Mouse (Mus musculus): ENCODE results near the gene Osbpl7. TPM values are rescaled to one million over a fixed set of nuclear protein-coding genes. Genes with fewer than 3 reads are reported as not detected.

Osbpl7 gene
- polyA plus RNA-seq, 1 experiment, result 9.1 TPM

DNA sequence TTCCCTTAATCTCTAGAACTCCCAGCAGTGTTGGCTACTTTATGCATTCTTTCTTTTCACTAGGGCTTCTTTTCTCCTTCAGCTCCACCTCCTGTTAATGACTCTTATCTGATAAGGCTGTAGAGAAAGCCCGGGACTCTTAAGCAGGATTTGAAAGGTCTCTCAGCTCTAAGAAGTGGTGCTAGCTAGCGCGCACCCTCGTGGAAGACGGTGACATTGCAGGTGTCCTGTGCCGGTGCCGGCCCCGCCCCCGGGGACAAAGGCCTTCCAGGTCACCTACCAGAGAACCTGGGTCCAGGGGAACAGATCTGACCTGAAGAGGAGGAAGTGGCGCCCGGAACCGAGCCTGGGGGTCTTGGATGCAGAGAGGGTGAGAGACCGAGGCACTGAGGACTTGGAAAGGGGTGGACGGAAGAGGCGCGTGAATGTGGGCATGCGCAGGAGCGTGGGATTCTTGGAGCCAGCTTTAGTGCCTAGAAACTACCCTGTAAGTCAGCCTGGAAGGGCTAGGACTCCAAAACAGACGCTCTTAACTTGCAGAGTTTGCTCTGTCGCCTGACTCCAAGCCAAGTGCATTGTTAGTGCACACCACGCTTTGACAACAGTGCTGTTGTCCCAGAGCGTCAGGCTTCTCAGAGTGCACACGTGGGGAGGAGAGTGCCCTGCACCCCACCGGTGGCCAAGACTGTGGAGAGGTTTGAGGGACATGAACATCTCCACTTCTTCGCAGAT lies 20.6 kb upstream of the Osbpl7 start, which contains the start of gene Scrn2:
Gene Scrn2 (plus strand): TSS at position 253 of the 732 bp plus-strand sequence.
- H3K27ac ChIP-seq (ENCODE audit: insufficient read depth, low read depth, low read length), result peak within 1 kb of the TSS; percentile 79
- under 1% methylated on average over 25 of the region's 25 CpGs for WGBS

DNA sequence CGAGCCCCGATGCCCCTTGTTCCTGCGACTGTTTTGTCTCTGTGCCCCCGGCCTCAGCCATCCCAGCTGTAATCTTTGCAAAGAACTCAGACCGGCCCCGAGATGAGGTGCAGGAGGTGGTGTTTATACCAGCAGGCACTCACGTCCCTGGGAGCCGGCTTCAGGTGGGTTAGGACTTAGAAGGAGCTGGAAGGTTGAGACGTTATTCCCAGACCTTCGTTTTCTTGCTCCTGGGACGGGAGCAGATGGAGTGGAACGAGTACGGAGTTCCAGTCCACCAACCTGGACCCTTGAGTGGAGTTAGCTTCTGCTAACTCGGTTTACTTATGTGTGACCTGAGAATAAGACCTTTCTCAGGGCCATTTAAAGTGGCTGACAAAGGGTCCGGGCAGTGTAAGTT lies 20.0 kb upstream of the Osbpl7 start:
- TF ChIP-seq POLR2A (IDR thresholded peaks at IDR 0.05; ENCODE audit: low read depth, low read length) (no peak), CTCF (conservative IDR thresholded peaks at IDR 0.05; ENCODE audit: insufficient read depth, insufficient read length, low read depth, low read length) (no peak)
- H3K4me3 ChIP-seq (ENCODE audit: insufficient read depth, low read depth, low read length), result peak overlapping the region; percentile 71
- DNase-seq, result peak; percentile 70
- no peaks in the 10 kb centered on the region for H3K27me3 ChIP-seq (replicated peaks; ENCODE audit: control insufficient read depth, insufficient read depth, low read length)
- H3K27ac ChIP-seq (ENCODE audit: insufficient read depth, low read depth, low read length), result peak overlapping the region; percentile 79
- H3K4me1 ChIP-seq (ENCODE audit: control insufficient read depth, insufficient read depth, low read length), result peaks cover 16% of the 10 kb centered on the region
- no peaks in the 10 kb centered on the region for H3K36me3 ChIP-seq (ENCODE audit: control insufficient read depth, insufficient read depth, low read length)
- 7% methylated on average over 15 of the region's 15 CpGs for WGBS

More for the DNA sequence above, 20.6 kb upstream of the Osbpl7 start, which contains the start of gene Scrn2:
- peaks cover 14% of the 10 kb centered on the region for H3K4me1 ChIP-seq (ENCODE audit: control insufficient read depth, insufficient read depth, low read length)
- H3K4me3 ChIP-seq (ENCODE audit: insufficient read depth, low read depth, low read length), result peak within 1 kb of the TSS; percentile 71
- H3K36me3 ChIP-seq (ENCODE audit: control insufficient read depth, insufficient read depth, low read length), result no peaks in the 10 kb centered on the region
- peak; percentile 93 for DNase-seq
- no peaks in the 10 kb centered on the region for H3K27me3 ChIP-seq (replicated peaks; ENCODE audit: control insufficient read depth, insufficient read depth, low read length)
- TF ChIP-seq POLR2A (IDR thresholded peaks at IDR 0.05; ENCODE audit: low read depth, low read length) (no peak), CTCF (conservative IDR thresholded peaks at IDR 0.05; ENCODE audit: insufficient read depth, insufficient read length, low read depth, low read length) (peak; percentile 83)

DNA sequence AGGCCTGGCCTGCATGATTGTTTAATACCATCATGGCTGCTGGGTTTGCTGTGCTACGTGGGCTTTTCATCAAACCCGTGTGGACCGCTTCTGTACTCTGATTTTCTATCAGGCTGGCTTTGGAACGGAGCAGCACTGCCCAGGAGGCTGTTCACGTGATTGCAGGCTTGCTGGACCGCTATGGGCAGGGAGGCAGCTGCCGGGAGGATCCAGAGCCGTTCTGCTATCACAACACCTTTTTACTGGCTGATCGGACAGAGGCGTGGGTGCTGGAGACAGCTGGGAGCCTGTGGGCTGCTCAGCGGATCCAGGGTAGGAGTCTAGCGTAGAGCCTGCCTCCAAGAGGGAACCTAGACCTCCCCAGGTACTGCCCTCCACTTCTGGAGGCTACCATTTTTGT lies 18.5 kb upstream of the Osbpl7 start:
- Histone ChIP-seq H3K36me3 (ENCODE audit: control insufficient read depth, insufficient read depth, low read length) (no peaks in the 10 kb centered on the region), H3K27ac (ENCODE audit: insufficient read depth, low read depth, low read length) (no peak overlapping the region), H3K4me1 (ENCODE audit: control insufficient read depth, insufficient read depth, low read length) (peaks cover 25% of the 10 kb centered on the region), H3K4me3 (ENCODE audit: insufficient read depth, low read depth, low read length) (no peak overlapping the region), H3K27me3 (replicated peaks; ENCODE audit: control insufficient read depth, insufficient read depth, low read length) (no peaks in the 10 kb centered on the region)
- peak; percentile 60 for DNase-seq
- WGBS, result 57% methylated on average over 12 of the region's 12 CpGs
- TF ChIP-seq CTCF (conservative IDR thresholded peaks at IDR 0.05; ENCODE audit: insufficient read depth, insufficient read length, low read depth, low read length), result no peak
- TF ChIP-seq POLR2A (IDR thresholded peaks at IDR 0.05; ENCODE audit: low read depth, low read length), result no peak

DNA sequence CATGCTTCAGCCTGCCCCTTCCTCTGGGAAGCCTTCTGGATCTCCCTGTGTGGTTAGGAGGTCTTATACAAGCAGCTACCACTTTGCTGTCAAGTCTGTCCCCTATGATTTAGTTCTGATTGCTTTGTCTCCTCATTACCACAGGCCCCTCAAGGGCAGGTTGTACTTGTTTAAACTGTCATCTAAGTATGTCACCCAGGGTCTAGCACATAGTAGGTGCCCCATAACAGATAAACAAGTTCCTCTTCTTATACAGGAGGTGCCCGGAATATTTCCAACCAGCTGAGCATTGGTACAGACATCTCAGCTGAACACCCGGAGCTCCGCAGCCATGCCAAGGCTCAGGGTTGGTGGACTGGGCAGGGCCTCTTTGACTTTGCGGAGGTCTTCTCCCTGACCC lies 17.9 kb upstream of the Osbpl7 start:
- Histone ChIP-seq H3K27me3 (replicated peaks; ENCODE audit: control insufficient read depth, insufficient read depth, low read length) (no peaks in the 10 kb centered on the region), H3K4me3 (ENCODE audit: insufficient read depth, low read depth, low read length) (no peak overlapping the region), H3K36me3 (ENCODE audit: control insufficient read depth, insufficient read depth, low read length) (no peaks in the 10 kb centered on the region), H3K4me1 (ENCODE audit: control insufficient read depth, insufficient read depth, low read length) (peaks cover 25% of the 10 kb centered on the region), H3K27ac (ENCODE audit: insufficient read depth, low read depth, low read length) (no peak overlapping the region)
- no peak for DNase-seq
- WGBS, result 93% methylated on average over 4 of the region's 4 CpGs
- TF ChIP-seq POLR2A (IDR thresholded peaks at IDR 0.05; ENCODE audit: low read depth, low read length), result no peak
- TF ChIP-seq CTCF (conservative IDR thresholded peaks at IDR 0.05; ENCODE audit: insufficient read depth, insufficient read length, low read depth, low read length), result no peak

DNA sequence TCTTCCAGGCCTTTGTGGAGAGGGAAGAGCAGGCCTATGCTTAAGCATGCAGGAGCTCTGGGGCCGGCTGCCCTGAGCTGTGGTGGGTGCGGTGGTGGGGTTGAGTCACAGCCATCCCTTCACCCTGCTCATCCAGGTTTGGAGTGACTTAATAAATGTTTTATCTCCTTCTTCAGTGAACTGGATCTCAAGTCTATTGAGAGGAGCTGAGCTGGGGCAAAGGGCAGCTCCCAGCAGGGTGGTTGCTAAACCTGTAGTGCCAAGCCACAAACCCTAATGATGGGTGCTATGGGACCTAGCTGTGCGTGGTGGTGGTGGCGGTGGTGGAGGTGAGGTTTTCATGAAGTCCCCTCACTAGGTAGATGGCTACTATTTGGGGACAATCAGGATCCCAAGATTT lies 16.6 kb upstream of the Osbpl7 start:
- WGBS, result 60% methylated on average over 4 of the region's 4 CpGs
- Histone ChIP-seq H3K4me1 (ENCODE audit: control insufficient read depth, insufficient read depth, low read length) (peaks cover 25% of the 10 kb centered on the region), H3K36me3 (ENCODE audit: control insufficient read depth, insufficient read depth, low read length) (no peaks in the 10 kb centered on the region), H3K27ac (ENCODE audit: insufficient read depth, low read depth, low read length) (peak overlapping the region; percentile 6; the same call in 1 of the 2 replicates), H3K4me3 (ENCODE audit: insufficient read depth, low read depth, low read length) (no peak overlapping the region), H3K27me3 (replicated peaks; ENCODE audit: control insufficient read depth, insufficient read depth, low read length) (no peaks in the 10 kb centered on the region)
- no peak for TF ChIP-seq POLR2A (IDR thresholded peaks at IDR 0.05; ENCODE audit: low read depth, low read length)
- TF ChIP-seq CTCF (conservative IDR thresholded peaks at IDR 0.05; ENCODE audit: insufficient read depth, insufficient read length, low read depth, low read length), result no peak
- DNase-seq, result peak; percentile 57

DNA sequence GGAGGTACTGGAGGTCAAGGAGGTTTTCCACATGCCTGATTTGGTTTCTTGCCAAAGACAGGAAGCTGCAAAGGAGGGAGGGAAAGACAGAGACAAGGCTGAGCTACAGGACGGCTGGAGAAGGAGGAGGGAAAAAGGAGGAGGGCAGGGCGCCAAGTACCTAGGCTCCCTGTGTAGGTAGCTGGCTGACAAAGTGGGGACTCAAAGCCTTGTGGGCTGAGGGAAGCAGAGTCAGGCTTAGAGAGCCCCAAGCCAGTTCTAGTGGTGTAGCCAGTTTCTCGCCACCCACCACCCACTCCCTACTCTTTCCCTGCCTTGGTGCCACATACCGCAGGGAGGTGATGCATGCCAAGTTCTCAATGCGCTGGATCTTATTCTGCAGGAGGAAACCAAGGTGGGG lies 14.3 kb upstream of the Osbpl7 start:
- TF ChIP-seq CTCF (conservative IDR thresholded peaks at IDR 0.05; ENCODE audit: insufficient read depth, insufficient read length, low read depth, low read length) (no peak), POLR2A (IDR thresholded peaks at IDR 0.05; ENCODE audit: low read depth, low read length) (no peak)
- no peaks in the 10 kb centered on the region for H3K27me3 ChIP-seq (replicated peaks; ENCODE audit: control insufficient read depth, insufficient read depth, low read length)
- no peak overlapping the region for H3K4me3 ChIP-seq (ENCODE audit: insufficient read depth, low read depth, low read length)
- no peaks in the 10 kb centered on the region for H3K36me3 ChIP-seq (ENCODE audit: control insufficient read depth, insufficient read depth, low read length)
- H3K4me1 ChIP-seq (ENCODE audit: control insufficient read depth, insufficient read depth, low read length), result peaks cover 25% of the 10 kb centered on the region
- H3K27ac ChIP-seq (ENCODE audit: insufficient read depth, low read depth, low read length), result peak overlapping the region; percentile 28; the same call in 1 of the 2 replicates
- DNase-seq, result peak; percentile 83
- WGBS, result 64% methylated on average over 5 of the region's 5 CpGs

DNA sequence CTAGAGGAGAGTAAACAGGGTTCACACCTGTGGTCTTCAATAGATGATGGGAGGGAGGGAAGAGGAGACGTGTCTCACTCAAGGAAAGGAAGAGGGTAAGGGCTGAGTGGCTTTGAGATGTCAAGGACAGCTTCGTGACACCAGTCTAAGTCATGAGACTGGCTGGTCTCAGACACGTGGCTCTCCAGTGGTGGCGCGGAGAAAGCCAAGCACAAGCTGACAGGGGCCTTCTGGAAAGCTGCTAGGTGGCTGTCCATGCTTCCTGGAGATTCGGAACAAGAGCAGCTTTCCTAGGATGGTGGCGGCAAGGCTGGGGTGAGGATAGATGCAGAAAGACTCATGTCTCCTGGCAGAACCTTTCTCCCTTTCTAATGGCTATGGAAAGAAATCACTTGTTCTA lies 11.5 kb upstream of the Osbpl7 start:
- H3K4me3 ChIP-seq (ENCODE audit: insufficient read depth, low read depth, low read length), result no peak overlapping the region
- 66% methylated on average over 7 of the region's 7 CpGs for WGBS
- no peak for DNase-seq
- no peak overlapping the region for H3K27ac ChIP-seq (ENCODE audit: insufficient read depth, low read depth, low read length)
- H3K27me3 ChIP-seq (replicated peaks; ENCODE audit: control insufficient read depth, insufficient read depth, low read length), result no peaks in the 10 kb centered on the region
- H3K4me1 ChIP-seq (ENCODE audit: control insufficient read depth, insufficient read depth, low read length), result peaks cover 20% of the 10 kb centered on the region; the same call in 1 of the 2 replicates
- H3K36me3 ChIP-seq (ENCODE audit: control insufficient read depth, insufficient read depth, low read length), result no peaks in the 10 kb centered on the region
- TF ChIP-seq CTCF (conservative IDR thresholded peaks at IDR 0.05; ENCODE audit: insufficient read depth, insufficient read length, low read depth, low read length), result no peak
- no peak for TF ChIP-seq POLR2A (IDR thresholded peaks at IDR 0.05; ENCODE audit: low read depth, low read length)
